Mouse (Mus musculus): ENCODE measurements around the gene Hoxd4.

- TF ChIP-seq CTCF (IDR thresholded peaks at IDR 0.05; ENCODE audit: insufficient read depth, low read depth, low read length), result no peak
- no peak for TF ChIP-seq POLR2A (IDR thresholded peaks at IDR 0.05; ENCODE audit: insufficient read depth, low read depth, low read length)
These were observed 22.7 kb downstream of the Hoxd4 start for GRCm38 (mm10) chr2:74734451-74734850.

Data from olfactory bulb, adult 2 months (tissue).